Mouse (Mus musculus) gastrocnemius, postnatal 4 days (tissue): ENCODE results near the gene Sh2b2. TPM values are rescaled to one million over a fixed set of nuclear protein-coding genes. Genes with fewer than 3 reads are reported as not detected.
"Not testable (repeated sequence)": the region's sequence is repeated elsewhere in the genome, so short reads cannot be mapped to it uniquely, and the experiment has no call there.

Source experiments
- DNase-seq, 2 experiments: peaks; one replicate each; pipeline ENCODE4 v3.0.0; 2021 to 2022; ENCODE audit warnings: low spot score in 2 of 2, mixed read lengths in 2 of 2
- total RNA-seq, 2 experiments: library from RNA; stranded (reverse); gene quantifications; 2 replicates each; pipeline ENCODE4 v1.2.3; 2021

The Sh2b2 gene
- total RNA-seq, 2 experiments from 2014 or later, result 19.5 to 19.6 TPM

- no peak for DNase-seq
Observed at GRCm38 (mm10) chr5:136241161-136241560, 5.2 kb downstream of the Sh2b2 start.

- no peak for DNase-seq
Observed at GRCm38 (mm10) chr5:136240381-136240780, 6.0 kb downstream of the Sh2b2 start.

- DNase-seq, result no peak
Observed at GRCm38 (mm10) chr5:136237607-136238006, 8.7 kb downstream of the Sh2b2 start.

- no peak for DNase-seq
Observed at GRCm38 (mm10) chr5:136236611-136237010, 9.7 kb downstream of the Sh2b2 start.

GRCm38 (mm10) chr5:136230348-136231035 lies 15.9 kb downstream of the Sh2b2 start:
- peak in 1 of 2 experiments; percentile 45 for DNase-seq

GRCm38 (mm10) chr5:136226246-136226876 lies 20.0 kb downstream of the Sh2b2 start:
- no peak for DNase-seq

- DNase-seq, result no peak
Observed at GRCm38 (mm10) chr5:136218585-136218984, 27.8 kb downstream of the Sh2b2 start.

GRCm38 (mm10) chr5:136217932-136218381 lies 28.4 kb downstream of the Sh2b2 start:
- no peak for DNase-seq

- no peak for DNase-seq
Observed at GRCm38 (mm10) chr5:136217004-136217665, 29.2 kb downstream of the Sh2b2 start.

GRCm38 (mm10) chr5:136215958-136216357 lies 30.4 kb downstream of the Sh2b2 start:
- DNase-seq, result no peak

- DNase-seq, result no peak
Observed at GRCm38 (mm10) chr5:136215211-136215610, 31.1 kb downstream of the Sh2b2 start.

GRCm38 (mm10) chr5:136213716-136214115 lies 32.6 kb downstream of the Sh2b2 start:
- no peak for DNase-seq

GRCm38 (mm10) chr5:136212716-136213115 lies 33.6 kb downstream of the Sh2b2 start:
- DNase-seq, result no peak

- not testable (repeated sequence) for DNase-seq
Observed at GRCm38 (mm10) chr5:136211341-136212102, 34.8 kb downstream of the Sh2b2 start.

- no peak for DNase-seq
Observed at GRCm38 (mm10) chr5:136210549-136210948, 35.8 kb downstream of the Sh2b2 start.

- DNase-seq, result peak in 1 of 2 experiments; percentile 61
Observed at GRCm38 (mm10) chr5:136201832-136202231, 44.5 kb downstream of the Sh2b2 start.

GRCm38 (mm10) chr5:136199526-136199925 lies 46.8 kb downstream of the Sh2b2 start:
- no peak for DNase-seq

- DNase-seq, result peak; percentile 91 to 93
Observed at GRCm38 (mm10) chr5:136198474-136199391, 47.6 kb downstream of the Sh2b2 start, which contains the start of gene Prkrip1. Gene Prkrip1, minus strand, starts transcription at chr5:136198963.

- DNase-seq, result no peak
Observed at GRCm38 (mm10) chr5:136191870-136192269, 54.5 kb downstream of the Sh2b2 start.

GRCm38 (mm10) chr5:136186723-136187122 lies 59.6 kb downstream of the Sh2b2 start:
- DNase-seq, result peak in 1 of 2 experiments; percentile 41
